Mouse (Mus musculus) embryo, embryonic 11 days (tissue): ENCODE measurements around the gene Ier5l.

Experiments used
- DNase-seq: peaks from one replicate; pipeline ENCODE4 v3.0.0-alpha.2; 2015

Gene Ier5l

DNA sequence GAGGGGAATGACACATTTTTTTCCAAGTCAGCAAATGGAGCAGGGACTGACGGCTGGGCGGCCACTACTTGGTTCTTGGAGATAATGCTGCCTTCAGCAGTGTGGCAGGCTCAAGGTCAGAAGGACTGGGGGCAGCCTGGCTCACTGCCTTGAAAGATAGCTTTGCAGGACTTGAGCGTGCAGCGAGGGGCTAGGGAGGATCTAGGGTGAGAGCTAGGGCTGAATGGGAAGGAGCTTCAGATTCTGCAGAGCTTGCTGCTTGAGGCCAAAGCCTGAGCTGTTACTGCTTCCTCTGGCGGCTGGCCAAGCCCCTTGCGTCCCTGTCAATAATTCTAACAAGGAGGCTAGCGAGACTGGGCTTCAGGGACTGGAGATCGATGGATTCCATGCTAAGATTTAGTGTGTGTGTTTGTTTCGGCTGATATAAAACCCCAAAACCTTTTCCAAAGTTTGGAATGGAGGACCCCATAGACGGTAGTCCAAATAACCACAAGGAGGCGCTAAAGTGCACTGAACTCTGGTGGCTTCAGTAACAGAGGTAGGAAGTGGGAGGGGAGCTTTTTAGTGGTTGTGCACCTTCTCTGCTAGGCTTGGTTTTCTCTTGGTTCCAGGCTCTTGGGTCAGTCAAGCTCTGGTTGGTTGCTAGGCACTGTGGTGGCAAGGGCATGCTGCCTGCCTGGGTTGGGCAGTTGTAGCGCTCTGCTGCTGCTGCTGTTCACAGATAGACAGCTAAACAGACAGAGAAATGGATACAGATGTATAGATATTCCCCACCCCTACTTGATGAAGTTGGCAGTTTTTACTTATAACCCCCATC is 33.1 kb downstream of the Ier5l start:
- DNase-seq: peak; percentile 95

- no peak for DNase-seq
Measured at GRCm38 (mm10) chr2:30440211-30440700, 33.8 kb downstream of the Ier5l start.

GRCm38 (mm10) chr2:30439631-30440030 is 34.4 kb downstream of the Ier5l start:
- no peak for DNase-seq

DNA sequence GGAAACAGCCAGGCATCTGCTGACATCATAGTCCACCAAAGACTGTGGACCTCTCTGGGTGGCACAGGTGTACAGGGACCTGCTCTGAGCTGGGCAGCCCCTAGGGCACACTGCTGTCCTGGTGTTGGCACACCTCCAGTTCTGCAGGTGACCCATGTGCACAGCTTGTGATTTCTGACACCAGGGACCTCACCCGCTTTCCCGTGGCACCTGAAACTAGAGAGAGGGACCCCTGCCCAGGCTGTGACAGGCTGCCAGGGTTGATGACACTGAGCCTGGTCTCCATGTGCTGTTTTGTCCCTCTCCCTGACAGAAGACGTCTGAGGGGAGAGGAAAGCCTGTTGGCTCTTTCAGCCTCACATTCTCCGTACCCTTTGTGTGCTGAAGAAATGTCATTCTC is 36.2 kb downstream of the Ier5l start:
- no peak for DNase-seq

DNA sequence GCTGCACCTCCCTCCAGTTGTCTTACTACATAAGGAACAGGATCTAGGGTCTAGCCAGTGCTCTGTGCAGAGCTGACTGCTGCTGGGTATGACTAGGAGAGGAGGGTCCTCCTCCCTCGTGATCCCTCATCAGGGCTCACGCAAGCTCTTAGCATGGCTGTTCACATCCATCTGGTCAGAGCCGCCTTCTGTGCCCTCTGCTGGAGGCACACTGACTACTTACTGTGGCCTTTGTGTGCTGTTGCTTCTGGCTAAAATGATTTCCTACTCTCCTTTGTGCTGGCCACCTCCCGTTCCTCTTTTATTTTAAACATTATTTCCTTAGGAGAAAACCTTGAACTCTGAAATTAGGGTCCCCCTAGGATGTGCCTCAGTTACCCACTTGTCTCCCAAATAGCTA is 37.2 kb downstream of the Ier5l start:
- DNase-seq: no peak

- DNase-seq: no peak
Measured at GRCm38 (mm10) chr2:30436156-30436545, 37.9 kb downstream of the Ier5l start.

- DNase-seq: peak; percentile 81
Measured at GRCm38 (mm10) chr2:30435326-30436155, 38.5 kb downstream of the Ier5l start.

DNA sequence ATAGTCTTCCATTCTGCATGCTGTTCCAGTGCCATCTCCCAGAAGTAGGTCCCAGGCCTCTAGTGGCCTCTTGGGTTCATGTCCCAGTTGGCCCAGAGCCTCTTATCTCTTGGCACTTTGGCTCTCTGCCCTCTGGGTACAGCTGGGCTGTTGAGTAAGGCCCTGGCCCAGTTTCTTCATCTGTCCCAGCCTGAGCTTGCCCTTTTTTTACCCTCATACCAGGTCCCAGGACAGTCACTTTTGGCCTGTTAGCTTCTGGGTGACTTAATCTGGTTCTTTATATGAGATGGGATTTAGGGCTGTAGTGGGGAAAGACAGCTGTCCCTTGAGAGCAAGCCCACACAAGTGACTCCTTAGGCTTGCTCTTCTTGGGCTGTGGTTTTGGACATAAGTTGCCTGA is 44.9 kb downstream of the Ier5l start:
- no peak for DNase-seq
